ENCODE assay signal across 16 mouse cellular contexts in genomic region chr17:44538921-44539320, GRCm38 (mm10).
DNase-seq lines count a peak whose midpoint lies in the region.
"Had no signal": no experiment of that assay in that cellular context is flagged by ENCODE, and none has a peak within 500 bp of the region (broad histone marks: within the 10 kb centered on the region; RNA-seq: fewer than 3 reads in every experiment).

No protein-coding gene starts in this region.

- DNase-seq in frontal cortex, postnatal 36 days (ENCODE audit: low spot score in 2 of 2) = peak; percentile 49 to 59
- no peak for DNase-seq in frontal cortex, postnatal 10 days (ENCODE audit: low spot score in 2 of 2)
- DNase-seq in right cerebral cortex, adult 2 months (ENCODE audit: low spot score in 2 of 2) = peak; percentile 26 to 38
- DNase-seq in right cerebral cortex, postnatal 4 days = no peak
- peak; percentile 30 to 64 for DNase-seq in layer of hippocampus, postnatal 14 days (ENCODE audit: low spot score in 2 of 2)
- no peak for DNase-seq in spleen, adult 18-20 months
- DNase-seq in adrenal gland, postnatal 10 days = no peak
- DNase-seq: adrenal gland, postnatal 36 days; cerebellum, adult 18-20 months; cerebellum, postnatal 36 days; gastrocnemius, postnatal 10 days; heart, adult 11 months; heart, postnatal 36 days; lung, embryonic 14.5 days; lung, postnatal 36 days; thymus, adult 18-20 months had no signal

Comparison
In these comparisons a context has a peak if more than half of its experiments do, and no peak if none do; other contexts are left out.
1. DNase-seq: peak in frontal cortex, postnatal 36 days (2 of 2), right cerebral cortex, adult 2 months (2 of 2) and layer of hippocampus, postnatal 14 days (2 of 2); none in frontal cortex, postnatal 10 days (0 of 2), right cerebral cortex, postnatal 4 days (single experiment), spleen, adult 18-20 months (0 of 2) and adrenal gland, postnatal 10 days (single experiment).